Mouse (Mus musculus) C2C12 (cell line): ENCODE data around the gene Usp3.
A peak's percentile ranks its signal among the peaks of the same experiment; 100 is the strongest.

Experiments used
- CTCF ChIP-seq: IDR thresholded peaks from one replicate; pipeline ENCODE4 v1.5.1; 2011; ENCODE audit not compliant: control insufficient read depth, insufficient read depth, insufficient read length
- FOSL1 ChIP-seq: IDR thresholded peaks from one replicate; pipeline ENCODE4 v1.8.0; 2011; ENCODE audit warnings: mild to moderate bottlenecking, low read length; ENCODE audit not compliant: poor library complexity, insufficient read depth, severe bottlenecking
- MAX ChIP-seq: IDR thresholded peaks from one replicate; pipeline ENCODE4 v1.6.1; 2011; ENCODE audit warnings: mild to moderate bottlenecking, control low read depth
- MYOD1 ChIP-seq: IDR thresholded peaks from one replicate; pipeline ENCODE4 v1.6.1; 2011; ENCODE audit warnings: low read depth; ENCODE audit not compliant: control insufficient read depth, insufficient read length
- MYOG ChIP-seq: IDR thresholded peaks from one replicate; pipeline ENCODE4 v1.6.1; 2011; ENCODE audit not compliant: control insufficient read depth, insufficient read length; ENCODE audit errors: extremely low read depth

GRCm38 (mm10) chr9:66511580-66512350 lies 81.2 kb downstream of the Usp3 start:
- TF ChIP-seq MAX (peak; percentile 88), CTCF (no peak), MYOD1 (no peak), MYOG (no peak), FOSL1 (no peak)
